Mouse (Mus musculus): ENCODE measurements around the gene Slc13a5.

The Slc13a5 gene

GRCm38 (mm10) chr11:72266960-72267560 is at the start of gene Slc13a5:
TSS of gene Slc13a5 (minus strand) at chr11:72267222.
- no peak for DNase-seq

GRCm38 (mm10) chr11:72314151-72314895 is 47.3 kb upstream of the Slc13a5 start, which contains the start of gene Fbxo39:
TSS of gene Fbxo39 (plus strand) at chr11:72314444.
- DNase-seq, result no peak

GRCm38 (mm10) chr11:72311355-72312001 is 44.5 kb upstream of the Slc13a5 start:
- no peak for DNase-seq

- DNase-seq, result no peak
Measured at GRCm38 (mm10) chr11:72310491-72310890, 43.5 kb upstream of the Slc13a5 start.

GRCm38 (mm10) chr11:72308982-72309381 is 42.0 kb upstream of the Slc13a5 start:
- DNase-seq, result no peak

- DNase-seq, result no peak
Measured at GRCm38 (mm10) chr11:72307461-72307860, 40.4 kb upstream of the Slc13a5 start.

GRCm38 (mm10) chr11:72302230-72302629 is 35.2 kb upstream of the Slc13a5 start:
- peak; percentile 62 for DNase-seq

GRCm38 (mm10) chr11:72301334-72301733 is 34.3 kb upstream of the Slc13a5 start, which contains the start of gene Xaf1:
TSS of gene Xaf1 (plus strand) at chr11:72301629.
- no peak for DNase-seq

- DNase-seq, result no peak
Measured at GRCm38 (mm10) chr11:72293116-72293515, 26.1 kb upstream of the Slc13a5 start.

- no peak for DNase-seq
Measured at GRCm38 (mm10) chr11:72287543-72287942, 20.5 kb upstream of the Slc13a5 start.

- DNase-seq, result no peak
Measured at GRCm38 (mm10) chr11:72287126-72287525, 20.1 kb upstream of the Slc13a5 start.

GRCm38 (mm10) chr11:72286651-72287050 is 19.6 kb upstream of the Slc13a5 start:
- no peak for DNase-seq

- no peak for DNase-seq
Measured at GRCm38 (mm10) chr11:72285971-72286480, 19.0 kb upstream of the Slc13a5 start.

- no peak for DNase-seq
Measured at GRCm38 (mm10) chr11:72284532-72285182, 17.6 kb upstream of the Slc13a5 start.

GRCm38 (mm10) chr11:72283486-72284224 is 16.6 kb upstream of the Slc13a5 start:
- no peak for DNase-seq

- DNase-seq, result no peak
Measured at GRCm38 (mm10) chr11:72281852-72282400, 14.9 kb upstream of the Slc13a5 start.

- DNase-seq, result no peak
Measured at GRCm38 (mm10) chr11:72281143-72281851, 14.3 kb upstream of the Slc13a5 start.

- DNase-seq, result no peak
Measured at GRCm38 (mm10) chr11:72273341-72273740, 6.3 kb upstream of the Slc13a5 start.

GRCm38 (mm10) chr11:72271761-72272160 is 4.7 kb upstream of the Slc13a5 start:
- DNase-seq, result no peak

- DNase-seq, result peak; percentile 12
Measured at GRCm38 (mm10) chr11:72266207-72266959, 639 bp downstream of the Slc13a5 start.

GRCm38 (mm10) chr11:72265483-72265882 is 1.5 kb downstream of the Slc13a5 start:
- peak; percentile 6 for DNase-seq
